Mouse (Mus musculus) hindbrain, embryonic 15.5 days (tissue): Measurements from ENCODE around the gene Fam117b. TPM values are rescaled to one million over a fixed set of nuclear protein-coding genes. Genes with fewer than 3 reads are reported as not detected.

Experiments
- ATAC-seq: fragments of 200-750 bp; cut with Nextera tagmentation; 2 replicates; pipeline ENCODE4 v1.8.0; 2017; ENCODE audit warnings: low read depth, moderate number of reproducible peaks, moderate TSS enrichment; ENCODE audit not compliant: low FRiP score
- H3K27ac ChIP-seq: fragments of 300-500 bp; sonication (generic); replicated peaks from 2 replicates; pipeline ENCODE4 v1.5.1; 2015; ENCODE audit warnings: mild to moderate bottlenecking, inconsistent platforms
- H3K27me3 ChIP-seq: fragments of 300-500 bp; sonication (generic); 2 replicates; pipeline ENCODE4 v1.6.1; 2015; ENCODE audit warnings: control low read depth, inconsistent platforms
- H3K36me3 ChIP-seq: fragments of 300-500 bp; sonication (generic); 2 replicates; pipeline ENCODE4 v1.6.1; 2015; ENCODE audit warnings: control low read depth, inconsistent platforms
- H3K4me1 ChIP-seq: fragments of 300-500 bp; sonication (generic); replicated peaks from 2 replicates; pipeline ENCODE4 v1.6.1; 2015; ENCODE audit warnings: control low read depth, inconsistent platforms
- H3K4me2 ChIP-seq: fragments of 300-500 bp; sonication (generic); 2 replicates; pipeline ENCODE4 v1.6.1; 2015; ENCODE audit warnings: moderate library complexity, mild to moderate bottlenecking, inconsistent platforms
- H3K4me3 ChIP-seq: fragments of 300-500 bp; sonication (generic); 2 replicates; pipeline ENCODE4 v1.5.1; 2015; ENCODE audit warnings: mild to moderate bottlenecking, inconsistent platforms
- H3K9ac ChIP-seq: fragments of 300-500 bp; sonication (generic); 2 replicates; pipeline ENCODE4 v1.6.1; 2015; ENCODE audit warnings: inconsistent platforms
- H3K9me3 ChIP-seq: fragments of 300-500 bp; sonication (generic); 2 replicates; pipeline ENCODE4 v1.6.1; 2016; ENCODE audit warnings: control low read depth, inconsistent platforms
- WGBS: fragments of 180-500 bp; shearing (Covaris S2); methylation state at CpG from one replicate; pipeline ENCODE4 v1.1.7; 2015; 5-methylcytosine and 5-hydroxymethylcytosine counted together
- polyA plus RNA-seq: library from polyadenylated mRNA; unstranded; fragments of >200 nt; fragmentation: Nextera tagmentation; extraction: Ambion mirVana; gene quantifications from 2 replicates; pipeline ENCODE4 v1.2.1, GENCODE M21; 2015

Gene Fam117b
- polyA plus RNA-seq, 1 experiment from 2014 or later, result 38.3 TPM

DNA sequence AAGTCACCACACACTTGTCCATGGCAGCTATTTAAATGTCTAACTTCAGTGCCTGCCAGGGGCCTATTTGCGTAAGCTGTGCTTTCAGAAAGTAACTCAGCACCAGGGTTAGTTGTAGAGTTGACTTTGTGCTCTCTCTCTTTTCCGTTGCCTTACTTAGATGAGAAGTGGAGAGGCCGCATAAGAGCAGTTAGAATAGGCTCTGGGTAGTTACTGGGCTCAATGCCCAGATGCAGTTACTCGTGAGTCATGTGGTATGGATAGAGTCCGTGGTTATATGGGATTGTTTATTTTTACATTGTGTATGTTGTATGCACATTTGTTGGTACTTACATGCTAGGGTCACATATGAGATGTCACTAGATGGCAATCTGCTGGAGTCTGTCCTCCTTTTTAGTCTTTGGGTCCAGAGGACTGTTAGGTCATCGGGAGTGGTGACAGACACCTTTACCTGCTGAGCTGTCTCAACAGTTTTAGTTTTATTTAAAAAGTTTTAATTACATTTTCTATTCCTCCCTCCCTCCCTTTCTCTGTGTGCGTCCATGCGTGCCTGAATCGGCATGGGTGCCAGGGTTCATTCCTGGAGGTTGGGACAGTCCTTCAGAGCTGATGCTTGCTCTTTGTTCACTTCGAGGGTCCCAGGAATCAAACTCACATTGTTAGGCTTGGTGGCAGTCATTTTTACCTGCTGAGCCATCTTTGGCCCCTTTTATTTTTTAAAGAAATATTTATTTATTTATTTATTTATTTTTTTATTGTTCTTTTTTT lies 3.2 kb downstream of the Fam117b start:
- WGBS, result 64% methylated on average over 10 of the region's 10 CpGs
- H3K9me3 ChIP-seq, result no peaks in the 10 kb centered on the region
- H3K36me3 ChIP-seq, result no peaks in the 10 kb centered on the region
- no peak overlapping the region for H3K9ac ChIP-seq
- peak overlapping the region; percentile 64 for H3K4me2 ChIP-seq
- no peaks in the 10 kb centered on the region for H3K27me3 ChIP-seq
- no peak overlapping the region for H3K4me3 ChIP-seq
- no peak overlapping the region for H3K27ac ChIP-seq
- ATAC-seq, result no peak
- peaks cover 35% of the 10 kb centered on the region for H3K4me1 ChIP-seq

DNA sequence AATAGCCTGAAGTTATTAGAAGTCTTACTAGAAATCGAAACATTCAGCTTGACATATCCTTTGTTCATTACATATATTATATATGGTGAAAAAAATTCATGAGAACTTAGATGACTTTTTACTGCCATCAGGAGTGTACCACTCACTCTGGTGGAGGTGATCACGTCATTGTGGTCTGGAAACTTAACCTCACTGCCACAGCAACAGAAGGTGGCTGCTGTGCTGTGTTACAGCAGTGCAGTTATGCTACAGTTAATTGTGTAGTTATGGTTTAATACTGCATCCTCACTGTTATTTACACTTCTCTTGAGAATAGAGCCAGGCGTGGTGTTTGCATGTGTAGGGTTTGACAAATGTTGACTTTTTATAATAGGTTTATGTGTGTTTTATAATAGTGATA lies 4.6 kb downstream of the Fam117b start:
- Histone ChIP-seq H3K9me3 (no peaks in the 10 kb centered on the region), H3K9ac (no peak overlapping the region), H3K27me3 (no peaks in the 10 kb centered on the region), H3K4me3 (no peak overlapping the region), H3K4me1 (peaks cover 35% of the 10 kb centered on the region), H3K4me2 (no peak overlapping the region), H3K27ac (no peak overlapping the region), H3K36me3 (no peaks in the 10 kb centered on the region)
- no peak for ATAC-seq
- 72% methylated on average over 3 of the region's 3 CpGs for WGBS

DNA sequence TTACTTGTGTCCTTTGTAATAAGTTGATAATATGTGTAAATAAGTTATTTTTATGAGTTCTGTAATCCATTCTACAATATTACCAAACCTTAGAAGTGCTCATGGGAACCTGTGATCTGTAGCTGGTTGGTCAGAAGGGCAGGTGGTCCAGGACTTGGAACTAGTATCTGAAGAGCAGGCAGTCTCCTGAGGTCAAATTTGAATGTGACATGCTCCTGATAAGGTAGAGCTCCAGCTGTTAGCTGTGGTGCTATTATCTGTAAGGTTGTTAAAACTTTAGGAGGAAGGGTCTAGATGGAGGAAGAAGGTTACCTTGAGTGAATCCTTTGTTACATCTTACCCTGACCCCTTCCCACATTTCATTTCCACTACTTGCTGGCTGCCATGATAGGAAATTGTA lies 5.3 kb downstream of the Fam117b start:
- no peak overlapping the region for H3K4me2 ChIP-seq
- H3K4me1 ChIP-seq, result peaks cover 35% of the 10 kb centered on the region
- H3K4me3 ChIP-seq, result no peak overlapping the region
- no peak overlapping the region for H3K27ac ChIP-seq
- H3K9me3 ChIP-seq, result no peaks in the 10 kb centered on the region
- ATAC-seq, result no peak
- H3K27me3 ChIP-seq, result no peaks in the 10 kb centered on the region
- H3K9ac ChIP-seq, result no peak overlapping the region
- H3K36me3 ChIP-seq, result no peaks in the 10 kb centered on the region

DNA sequence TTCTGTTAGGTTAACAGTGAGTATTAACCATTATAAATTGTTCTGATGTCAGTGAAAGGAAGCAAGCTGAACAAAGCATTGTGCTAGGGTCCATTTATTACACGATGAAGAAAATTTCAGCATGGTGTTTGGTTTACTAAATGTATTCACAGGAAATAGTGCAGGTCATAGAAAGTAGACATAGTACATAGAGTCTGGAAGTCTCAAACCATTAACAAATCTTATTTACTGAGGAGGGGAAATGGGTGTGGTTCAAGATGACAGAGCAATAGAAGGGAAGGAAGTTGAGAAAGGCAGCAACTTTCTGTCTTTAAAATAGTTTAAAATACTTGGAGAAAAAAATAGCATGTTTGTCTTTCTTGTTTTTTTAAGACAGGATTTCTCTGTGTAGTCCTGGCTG lies 10.4 kb downstream of the Fam117b start:
- no peak for ATAC-seq
- Histone ChIP-seq H3K4me1 (0 out of 2 replicates have a peak, but pooled peaks cover 5% of the 10 kb centered on the region), H3K9me3 (no peaks in the 10 kb centered on the region), H3K27ac (no peak overlapping the region), H3K27me3 (no peaks in the 10 kb centered on the region), H3K9ac (no peak overlapping the region), H3K4me2 (no peak overlapping the region), H3K4me3 (no peak overlapping the region), H3K36me3 (no peaks in the 10 kb centered on the region)
- 67% methylated on average over 1 of the region's 1 CpGs for WGBS

GRCm38 (mm10) chr1:59923673-59924072 lies 10.9 kb downstream of the Fam117b start:
- no peaks in the 10 kb centered on the region for H3K36me3 ChIP-seq
- no peak overlapping the region for H3K9ac ChIP-seq
- H3K4me3 ChIP-seq, result no peak overlapping the region
- ATAC-seq, result no peak
- H3K4me1 ChIP-seq, result 0 out of 2 replicates have a peak, but pooled peaks cover 5% of the 10 kb centered on the region
- H3K27me3 ChIP-seq, result no peaks in the 10 kb centered on the region
- WGBS, result 82% methylated on average over 1 of the region's 1 CpGs
- no peak overlapping the region for H3K4me2 ChIP-seq
- H3K27ac ChIP-seq, result no peak overlapping the region
- H3K9me3 ChIP-seq, result no peaks in the 10 kb centered on the region

DNA sequence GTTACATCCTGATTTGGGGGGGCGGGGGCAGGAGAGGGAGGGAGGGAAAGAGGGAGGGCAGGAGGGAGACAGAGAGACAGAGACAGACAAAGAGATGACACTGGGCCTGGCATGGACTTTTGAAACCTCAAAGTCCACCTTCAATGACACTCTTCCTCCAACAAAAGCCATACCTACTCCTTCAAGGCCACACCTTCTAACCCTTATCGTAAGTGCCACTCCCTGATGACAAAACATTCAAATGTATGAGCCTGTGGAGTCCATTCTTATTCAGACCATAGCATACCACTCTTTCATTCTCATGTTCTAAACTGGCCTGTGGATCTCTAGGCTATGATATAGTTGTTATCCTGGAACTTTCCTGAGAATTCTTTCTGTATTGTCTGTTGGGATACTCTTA lies 11.6 kb downstream of the Fam117b start:
- H3K9ac ChIP-seq, result no peak overlapping the region
- H3K27ac ChIP-seq, result no peak overlapping the region
- no peak overlapping the region for H3K4me3 ChIP-seq
- H3K36me3 ChIP-seq, result no peaks in the 10 kb centered on the region
- no peak for ATAC-seq
- 88% methylated on average over 2 of the region's 2 CpGs for WGBS
- H3K9me3 ChIP-seq, result no peaks in the 10 kb centered on the region
- H3K27me3 ChIP-seq, result no peaks in the 10 kb centered on the region
- H3K4me1 ChIP-seq, result 0 out of 2 replicates have a peak, but pooled peaks cover 5% of the 10 kb centered on the region
- no peak overlapping the region for H3K4me2 ChIP-seq

DNA sequence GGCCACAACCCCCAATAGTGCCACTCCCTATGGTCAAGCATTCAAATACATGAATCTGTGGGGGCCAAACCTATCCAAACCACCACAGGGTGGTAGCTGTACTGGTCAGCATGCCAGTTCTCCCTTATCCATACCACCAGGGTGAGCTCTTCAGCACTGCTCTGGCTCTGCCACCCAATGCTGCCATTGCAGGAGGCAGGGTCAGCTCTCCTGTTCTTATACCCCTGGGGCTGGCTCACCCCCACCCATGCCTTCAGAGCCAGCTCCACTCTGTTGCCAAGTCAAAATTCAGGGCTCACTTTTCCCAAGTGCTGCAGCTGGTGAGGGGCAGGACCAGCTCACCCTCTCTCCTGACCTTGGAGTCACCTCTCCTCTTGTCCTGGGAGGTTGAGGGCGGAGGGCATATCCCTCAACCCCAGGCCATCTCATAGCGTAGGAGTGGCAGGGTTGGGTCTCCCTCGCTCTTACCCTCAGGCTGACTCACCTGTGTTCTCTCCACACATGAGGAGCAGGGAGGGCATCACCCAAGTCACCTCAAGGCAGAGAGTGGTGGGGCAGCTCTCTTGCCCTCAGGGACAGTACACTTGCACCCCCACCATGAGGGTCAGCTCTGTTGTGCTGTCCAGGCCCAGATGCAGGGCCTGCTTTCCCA lies 13.3 kb downstream of the Fam117b start:
- Histone ChIP-seq H3K9me3 (no peaks in the 10 kb centered on the region), H3K27me3 (no peaks in the 10 kb centered on the region), H3K36me3 (no peaks in the 10 kb centered on the region), H3K4me3 (no peak overlapping the region), H3K9ac (no peak overlapping the region), H3K4me1 (0 out of 2 replicates have a peak, but pooled peaks cover 5% of the 10 kb centered on the region), H3K27ac (no peak overlapping the region), H3K4me2 (no peak overlapping the region)
- 93% methylated on average over 3 of the region's 3 CpGs for WGBS
- ATAC-seq, result peak; percentile 55; the same call in 1 of the 2 replicates

DNA sequence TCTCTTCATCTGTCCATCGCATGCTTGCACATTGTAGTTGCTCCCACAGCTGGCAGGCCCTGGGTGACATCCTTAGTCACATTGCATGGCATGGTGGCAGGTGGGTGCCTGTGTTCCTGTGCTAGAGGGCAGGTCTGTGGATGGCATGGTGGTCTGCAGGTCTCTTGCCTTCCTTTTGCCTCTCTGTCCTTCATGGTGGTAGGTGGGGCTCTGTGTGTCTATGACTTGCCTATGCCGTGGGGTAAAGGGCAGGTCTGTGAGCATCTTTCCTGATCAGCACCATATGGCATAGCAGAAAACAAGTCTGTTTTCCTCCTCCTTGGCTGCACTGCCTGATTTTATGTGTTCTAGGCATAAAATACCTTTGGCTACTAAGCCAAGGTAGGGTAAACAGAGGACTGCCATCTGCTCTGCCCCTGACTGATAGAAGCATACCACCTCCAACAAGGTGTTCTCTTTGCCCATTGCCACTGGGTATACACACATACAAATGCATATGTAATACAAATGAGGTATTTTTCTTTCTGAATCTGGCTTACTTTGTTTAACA lies 14.4 kb downstream of the Fam117b start:
- Histone ChIP-seq H3K9ac (no peak overlapping the region), H3K4me3 (no peak overlapping the region), H3K4me2 (no peak overlapping the region), H3K27me3 (no peaks in the 10 kb centered on the region), H3K36me3 (no peaks in the 10 kb centered on the region), H3K27ac (no peak overlapping the region), H3K4me1 (0 out of 2 replicates have a peak, but pooled peaks cover 5% of the 10 kb centered on the region), H3K9me3 (no peaks in the 10 kb centered on the region)
- ATAC-seq, result no peak
- 90% methylated on average over 2 of the region's 2 CpGs for WGBS

DNA sequence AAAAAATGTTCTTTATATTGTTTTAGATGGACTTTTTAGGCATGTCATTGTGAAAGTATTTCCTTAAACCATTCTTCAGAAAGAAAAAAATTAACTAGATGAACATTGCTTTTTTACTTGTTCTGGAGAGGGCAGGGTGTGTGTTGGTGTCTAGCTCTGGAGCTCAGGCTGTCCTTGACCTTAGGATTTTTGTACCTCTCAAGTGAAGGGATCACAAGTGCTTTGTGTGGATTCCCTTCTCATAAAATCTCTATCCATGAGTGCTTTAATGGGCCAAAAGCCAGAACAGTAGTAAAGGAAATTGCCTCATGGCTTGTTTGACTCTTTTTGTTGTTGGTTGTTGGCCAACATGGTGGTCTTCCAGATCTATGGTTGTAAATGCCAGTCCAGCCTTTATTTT lies 18.1 kb downstream of the Fam117b start:
- no peaks in the 10 kb centered on the region for H3K9me3 ChIP-seq
- no peaks in the 10 kb centered on the region for H3K36me3 ChIP-seq
- no peak overlapping the region for H3K4me3 ChIP-seq
- no peak for ATAC-seq
- H3K9ac ChIP-seq, result no peak overlapping the region
- no peak overlapping the region for H3K4me2 ChIP-seq
- H3K27ac ChIP-seq, result no peak overlapping the region
- no peaks in the 10 kb centered on the region for H3K27me3 ChIP-seq
- 0 out of 2 replicates have a peak, but pooled peaks cover 5% of the 10 kb centered on the region for H3K4me1 ChIP-seq

DNA sequence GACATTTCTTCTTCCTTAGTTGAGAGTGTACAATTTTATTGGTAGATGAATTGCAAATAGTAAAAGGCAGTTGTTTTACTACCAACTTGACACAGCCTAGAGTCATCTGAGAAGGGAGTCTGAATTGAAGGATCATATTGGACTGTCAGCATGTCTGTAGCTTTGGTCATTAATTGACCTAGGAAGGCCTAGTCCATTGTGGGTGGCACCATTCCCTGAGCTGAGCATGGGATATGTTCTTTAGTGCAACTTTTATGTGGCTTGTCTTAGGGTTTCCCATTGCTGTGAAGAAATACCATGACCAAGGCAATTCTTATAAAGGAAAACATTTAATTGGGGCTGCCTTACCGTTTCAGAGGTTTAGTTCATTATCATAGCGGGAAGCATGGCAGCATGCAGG lies 20.2 kb downstream of the Fam117b start:
- no peak overlapping the region for H3K4me3 ChIP-seq
- no peaks in the 10 kb centered on the region for H3K27me3 ChIP-seq
- no peak overlapping the region for H3K27ac ChIP-seq
- no peaks in the 10 kb centered on the region for H3K4me1 ChIP-seq
- no peak for ATAC-seq
- no peak overlapping the region for H3K9ac ChIP-seq
- no peaks in the 10 kb centered on the region for H3K36me3 ChIP-seq
- no peak overlapping the region for H3K4me2 ChIP-seq
- WGBS, result 85% methylated on average over 2 of the region's 2 CpGs
- no peaks in the 10 kb centered on the region for H3K9me3 ChIP-seq

- no peaks in the 10 kb centered on the region for H3K27me3 ChIP-seq
- WGBS, result 91% methylated on average over 1 of the region's 1 CpGs
- no peak for ATAC-seq
- H3K4me3 ChIP-seq, result no peak overlapping the region
- H3K4me2 ChIP-seq, result no peak overlapping the region
- no peaks in the 10 kb centered on the region for H3K4me1 ChIP-seq
- H3K27ac ChIP-seq, result no peak overlapping the region
- no peaks in the 10 kb centered on the region for H3K9me3 ChIP-seq
- no peak overlapping the region for H3K9ac ChIP-seq
- no peaks in the 10 kb centered on the region for H3K36me3 ChIP-seq
Observed at GRCm38 (mm10) chr1:59941063-59941462, 28.3 kb downstream of the Fam117b start.

DNA sequence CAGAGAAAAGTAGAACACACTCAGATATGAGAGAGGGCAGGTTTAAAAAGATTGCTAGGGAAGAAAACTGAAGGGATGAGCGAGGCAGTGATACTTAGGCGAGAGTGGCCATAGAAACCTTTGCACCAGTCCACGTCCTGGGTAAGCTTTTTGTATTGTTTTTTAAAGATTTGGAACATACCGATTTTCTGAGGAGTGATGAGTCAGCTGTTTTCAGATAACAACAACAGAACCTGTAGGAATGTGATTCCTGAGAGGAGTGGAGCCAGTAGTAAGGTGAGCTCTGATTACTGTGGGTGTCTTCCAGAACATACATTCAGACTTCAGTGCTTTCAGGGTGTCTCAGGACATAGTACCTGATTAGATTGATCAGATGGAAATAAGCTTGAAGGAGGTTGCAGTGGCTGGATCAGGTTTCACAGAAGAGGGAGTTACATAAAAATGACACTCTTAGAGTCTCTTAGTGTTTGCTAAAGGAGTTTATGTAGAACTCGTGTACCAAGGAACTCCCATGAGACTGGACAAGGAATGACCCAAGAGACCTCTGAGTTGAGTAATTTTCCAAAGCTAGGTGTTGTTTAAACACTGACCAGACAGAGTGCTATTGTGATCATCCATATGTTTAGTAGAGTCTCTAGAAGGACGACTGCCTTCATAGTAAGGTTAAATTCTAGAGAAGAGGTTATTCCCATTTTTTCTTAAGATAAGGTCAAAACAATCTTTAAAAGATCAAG lies 29.4 kb downstream of the Fam117b start:
- no peak for ATAC-seq
- Histone ChIP-seq H3K9me3 (no peaks in the 10 kb centered on the region), H3K36me3 (no peaks in the 10 kb centered on the region), H3K9ac (no peak overlapping the region), H3K4me2 (no peak overlapping the region), H3K27ac (no peak overlapping the region), H3K27me3 (no peaks in the 10 kb centered on the region), H3K4me1 (no peaks in the 10 kb centered on the region), H3K4me3 (no peak overlapping the region)
- WGBS, result 86% methylated on average over 6 of the region's 6 CpGs
